Mouse (Mus musculus) kidney, postnatal 10 days (tissue): ENCODE results near the gene Tff2.

Source experiments
- DNase-seq: peaks from one replicate; pipeline ENCODE4 v3.0.0; 2021; ENCODE audit warnings: mixed read lengths

Gene Tff2

GRCm38 (mm10) chr17:31144040-31145037, at the start of gene Tff2:
Tff2 (minus strand) TSS chr17:31144282.
- DNase-seq: peak; percentile 67

- no peak for DNase-seq
These were observed 49.3 kb upstream of the Tff2 start for GRCm38 (mm10) chr17:31193360-31193759.

GRCm38 (mm10) chr17:31192663-31193062, 48.6 kb upstream of the Tff2 start:
- no peak for DNase-seq

- DNase-seq: no peak
These were observed 47.7 kb upstream of the Tff2 start for GRCm38 (mm10) chr17:31191825-31192224.

GRCm38 (mm10) chr17:31187370-31187769, 43.3 kb upstream of the Tff2 start:
- peak; percentile 87 for DNase-seq

- no peak for DNase-seq
These were observed 40.3 kb upstream of the Tff2 start for GRCm38 (mm10) chr17:31184269-31184990.

GRCm38 (mm10) chr17:31183180-31183974, 39.3 kb upstream of the Tff2 start:
- DNase-seq: no peak

- DNase-seq: no peak
These were observed 37.4 kb upstream of the Tff2 start for GRCm38 (mm10) chr17:31181490-31181889.

GRCm38 (mm10) chr17:31176321-31176720, 32.2 kb upstream of the Tff2 start:
- DNase-seq: no peak

- DNase-seq: no peak
These were observed 25.7 kb upstream of the Tff2 start for GRCm38 (mm10) chr17:31169796-31170195.

GRCm38 (mm10) chr17:31165127-31165526, 21.0 kb upstream of the Tff2 start, which contains the start of gene Tff1:
Tff1 (minus strand) TSS chr17:31165277.
- no peak for DNase-seq

- no peak for DNase-seq
These were observed 19.7 kb upstream of the Tff2 start for GRCm38 (mm10) chr17:31163821-31164220.

GRCm38 (mm10) chr17:31162607-31163006, 18.5 kb upstream of the Tff2 start:
- DNase-seq: peak; percentile 48

GRCm38 (mm10) chr17:31160291-31160690, 16.2 kb upstream of the Tff2 start:
- no peak for DNase-seq

- no peak for DNase-seq
These were observed 13.8 kb upstream of the Tff2 start for GRCm38 (mm10) chr17:31157921-31158320.

GRCm38 (mm10) chr17:31153785-31154184, 9.7 kb upstream of the Tff2 start:
- DNase-seq: no peak

- no peak for DNase-seq
These were observed 9.0 kb upstream of the Tff2 start for GRCm38 (mm10) chr17:31152966-31153499.

- peak; percentile 55 for DNase-seq
These were observed 8.4 kb upstream of the Tff2 start for GRCm38 (mm10) chr17:31152512-31152911.

GRCm38 (mm10) chr17:31145998-31146397, 1.9 kb upstream of the Tff2 start:
- no peak for DNase-seq

- DNase-seq: no peak
These were observed 2.0 kb downstream of the Tff2 start for GRCm38 (mm10) chr17:31142116-31142515.

GRCm38 (mm10) chr17:31138398-31138797, 5.7 kb downstream of the Tff2 start:
- peak; percentile 75 for DNase-seq

GRCm38 (mm10) chr17:31136821-31137220, 7.3 kb downstream of the Tff2 start:
- DNase-seq: no peak

GRCm38 (mm10) chr17:31136291-31136690, 7.8 kb downstream of the Tff2 start:
- DNase-seq: no peak
